ENCODE assay signal across 33 mouse cellular contexts in genomic region chr7:143866538-143866937, GRCm38 (mm10). TPM values are rescaled to one million over a fixed set of nuclear protein-coding genes. Genes with fewer than 3 reads are reported as not detected.
"Had no signal": no experiment of that assay in that cellular context is flagged by ENCODE, and none has a peak within 500 bp of the region (broad histone marks: within the 10 kb centered on the region; RNA-seq: fewer than 3 reads in every experiment).

Gm498 (plus strand) TSS chr7:143866838.

- H3K4me1 ChIP-seq: embryonic facial prominence, embryonic 10.5 days; embryonic facial prominence, embryonic 12.5 days; embryonic facial prominence, embryonic 13.5 days; embryonic facial prominence, embryonic 15.5 days; forebrain, embryonic 10.5 days; forebrain, embryonic 12.5 days; forebrain, embryonic 13.5 days; forebrain, embryonic 15.5 days had no signal

- H3K4me3 ChIP-seq: embryonic facial prominence, embryonic 10.5 days; embryonic facial prominence, embryonic 12.5 days; embryonic facial prominence, embryonic 13.5 days; embryonic facial prominence, embryonic 15.5 days; erythroblast, embryonic 14.5 days; forebrain, embryonic 10.5 days; forebrain, embryonic 12.5 days; forebrain, embryonic 13.5 days; forebrain, embryonic 15.5 days; gastrocnemius, adult 2 months; heart, adult 2 months had no signal

- DNase-seq: cerebellum, adult 2 months; cerebellum, adult 8-10 months; cerebellum, adult 9-10 months; cerebellum, adult 9-11 months; cerebellum, postnatal 10 days; cerebellum, postnatal 14 days; cerebellum, postnatal 25 days; cerebellum, postnatal 36 days; embryo, embryonic 11 days; forebrain, postnatal 0 days; gastrocnemius, adult 2 months; gastrocnemius, postnatal 10 days; gastrocnemius, postnatal 14 days; gastrocnemius, postnatal 25 days; gastrocnemius, postnatal 36 days; heart, adult 18-20 months; heart, adult 2 months had no signal

- H3K36me3 ChIP-seq: embryonic facial prominence, embryonic 10.5 days; embryonic facial prominence, embryonic 12.5 days; embryonic facial prominence, embryonic 13.5 days; embryonic facial prominence, embryonic 15.5 days; forebrain, embryonic 10.5 days; forebrain, embryonic 12.5 days; forebrain, embryonic 15.5 days had no signal

- H3K27ac ChIP-seq: embryonic facial prominence, embryonic 10.5 days; embryonic facial prominence, embryonic 12.5 days; embryonic facial prominence, embryonic 13.5 days; embryonic facial prominence, embryonic 15.5 days; forebrain, embryonic 10.5 days; forebrain, embryonic 12.5 days; forebrain, embryonic 13.5 days; forebrain, embryonic 15.5 days; gastrocnemius, adult 2 months; heart, adult 2 months had no signal

- H3K27me3 ChIP-seq: embryonic facial prominence, embryonic 12.5 days; embryonic facial prominence, embryonic 13.5 days; embryonic facial prominence, embryonic 15.5 days; forebrain, embryonic 13.5 days; forebrain, embryonic 15.5 days had no signal

RNA-seq across cellular contexts. Expression of gene Gm498, which starts in this region (rescaled TPM):
- polyA plus RNA-seq: cerebellum, adult 2 months; cortical plate, adult 2 months; embryonic facial prominence, embryonic 10.5 days; embryonic facial prominence, embryonic 11.5 days; embryonic facial prominence, embryonic 12.5 days; embryonic facial prominence, embryonic 13.5 days; embryonic facial prominence, embryonic 14.5 days; embryonic facial prominence, embryonic 15.5 days; erythroblast, embryonic 14.5 days; forebrain, embryonic 10.5 days; forebrain, embryonic 11.5 days; forebrain, embryonic 12.5 days; forebrain, embryonic 13.5 days; forebrain, embryonic 14.5 days; forebrain, embryonic 15.5 days; forebrain, embryonic 16.5 days; forebrain, postnatal 0 days; frontal cortex, adult 2 months had no signal
